Mouse (Mus musculus) embryonic facial prominence, embryonic 14.5 days (tissue): Measurements from ENCODE around the gene Selenof. TPM values are rescaled to one million over a fixed set of nuclear protein-coding genes. Genes with fewer than 3 reads are reported as not detected.

Source experiments
- ATAC-seq: fragments of 200-750 bp; cut with Nextera tagmentation; 2 replicates; pipeline ENCODE4 v1.8.0; 2017; ENCODE audit warnings: low read depth, moderate number of reproducible peaks, moderate TSS enrichment
- DNase-seq: peaks from one replicate; pipeline ENCODE4 v3.0.0-alpha.2; 2015; ENCODE audit warnings: low spot score
- H3K27ac ChIP-seq: fragments of 300-500 bp; sonication (generic); replicated peaks from 2 replicates; pipeline ENCODE4 v1.5.1; 2014; ENCODE audit warnings: low read depth, mild to moderate bottlenecking, low read length, moderate library complexity
- H3K27me3 ChIP-seq: fragments of 300-500 bp; sonication (generic); replicated peaks from 2 replicates; pipeline ENCODE4 v1.6.1; 2014; ENCODE audit warnings: low read length; ENCODE audit not compliant: control insufficient read depth, insufficient read depth
- H3K36me3 ChIP-seq: fragments of 300-500 bp; sonication (generic); 2 replicates; pipeline ENCODE4 v1.6.1; 2014; ENCODE audit warnings: low read length, mixed read lengths; ENCODE audit not compliant: control insufficient read depth, insufficient read depth
- H3K4me1 ChIP-seq: fragments of 300-500 bp; sonication (generic); 2 replicates; pipeline ENCODE4 v1.6.1; 2014; ENCODE audit warnings: antibody characterized with exemption, low read length; ENCODE audit not compliant: control insufficient read depth, insufficient read depth
- H3K4me2 ChIP-seq: fragments of 300-500 bp; sonication (generic); 2 replicates; pipeline ENCODE4 v1.6.1; 2014; ENCODE audit warnings: low read depth, mild to moderate bottlenecking, low read length, moderate library complexity, mixed read lengths
- H3K4me3 ChIP-seq: fragments of 300-500 bp; sonication (generic); 2 replicates; pipeline ENCODE4 v1.5.1; 2014; ENCODE audit warnings: low read depth, mild to moderate bottlenecking, low read length
- H3K9ac ChIP-seq: fragments of 300-500 bp; sonication (generic); 2 replicates; pipeline ENCODE4 v1.6.1; 2014; ENCODE audit warnings: low read depth, mild to moderate bottlenecking, low read length, moderate library complexity, mixed read lengths
- H3K9me3 ChIP-seq: fragments of 300-500 bp; sonication (generic); 2 replicates; pipeline ENCODE4 v1.6.1; 2016; ENCODE audit warnings: low read length; ENCODE audit not compliant: control insufficient read depth
- WGBS: fragments of 180-500 bp; shearing (Covaris S2); extraction: QIAGEN DNeasy Blood & Tissue Kit; methylation state at CpG from one replicate; pipeline ENCODE4 v1.1.7; 2014; 5-methylcytosine and 5-hydroxymethylcytosine counted together
- polyA plus RNA-seq: library from polyadenylated mRNA; unstranded; fragments of >200 nt; fragmentation: Nextera tagmentation; extraction: Ambion mirVana; gene quantifications from 2 replicates; pipeline ENCODE4 v1.2.1, GENCODE M21; 2014

Gene Selenof
- polyA plus RNA-seq, 1 experiment from 2014 or later: 561 TPM

- Histone ChIP-seq H3K9ac (no peak overlapping the region), H3K4me3 (no peak overlapping the region), H3K27me3 (no peaks in the 10 kb centered on the region), H3K36me3 (no peaks in the 10 kb centered on the region), H3K4me2 (no peak overlapping the region), H3K4me1 (peaks cover 20% of the 10 kb centered on the region), H3K27ac (no peak overlapping the region), H3K9me3 (no peaks in the 10 kb centered on the region)
- WGBS: 77% methylated on average over 7 of the region's 7 CpGs
- DNase-seq: no peak
- ATAC-seq: no peak
These were observed 25.0 kb upstream of the Selenof start for GRCm38 (mm10) chr3:144545152-144545551.

- H3K27ac ChIP-seq: no peak overlapping the region
- H3K4me1 ChIP-seq: peaks cover 20% of the 10 kb centered on the region
- ATAC-seq (no peak), DNase-seq (no peak)
- WGBS: 39% methylated on average over 4 of the region's 4 CpGs
- no peaks in the 10 kb centered on the region for H3K36me3 ChIP-seq
- H3K27me3 ChIP-seq: no peaks in the 10 kb centered on the region
- H3K9ac ChIP-seq: no peak overlapping the region
- H3K4me3 ChIP-seq: no peak overlapping the region
- no peak overlapping the region for H3K4me2 ChIP-seq
- no peaks in the 10 kb centered on the region for H3K9me3 ChIP-seq
These were observed 24.3 kb upstream of the Selenof start for GRCm38 (mm10) chr3:144545832-144546231.

- Histone ChIP-seq H3K27ac (no peak overlapping the region), H3K4me2 (no peak overlapping the region), H3K4me3 (no peak overlapping the region), H3K27me3 (no peaks in the 10 kb centered on the region), H3K9me3 (no peaks in the 10 kb centered on the region), H3K9ac (no peak overlapping the region), H3K36me3 (no peaks in the 10 kb centered on the region), H3K4me1 (peaks cover 21% of the 10 kb centered on the region)
- ATAC-seq (no peak), DNase-seq (no peak)
- WGBS: 44% methylated on average over 4 of the region's 4 CpGs
These were observed 23.6 kb upstream of the Selenof start for GRCm38 (mm10) chr3:144546490-144546889.

GRCm38 (mm10) chr3:144548186-144548845 is 21.8 kb upstream of the Selenof start:
- Histone ChIP-seq H3K4me2 (no peak overlapping the region), H3K27ac (no peak overlapping the region), H3K4me1 (peaks cover 20% of the 10 kb centered on the region), H3K36me3 (no peaks in the 10 kb centered on the region), H3K27me3 (no peaks in the 10 kb centered on the region), H3K9ac (no peak overlapping the region), H3K4me3 (no peak overlapping the region), H3K9me3 (no peaks in the 10 kb centered on the region)
- DNase-seq (no peak), ATAC-seq (no peak)
- 84% methylated on average over 7 of the region's 7 CpGs for WGBS

GRCm38 (mm10) chr3:144550036-144550435 is 20.1 kb upstream of the Selenof start:
- Histone ChIP-seq H3K9me3 (no peaks in the 10 kb centered on the region), H3K4me3 (no peak overlapping the region), H3K27me3 (no peaks in the 10 kb centered on the region), H3K4me2 (no peak overlapping the region), H3K27ac (no peak overlapping the region), H3K9ac (no peak overlapping the region), H3K4me1 (peaks cover 23% of the 10 kb centered on the region), H3K36me3 (no peaks in the 10 kb centered on the region)
- ATAC-seq (no peak), DNase-seq (no peak)
- WGBS: 81% methylated on average over 5 of the region's 5 CpGs

- no peak overlapping the region for H3K27ac ChIP-seq
- WGBS: 88% methylated on average over 5 of the region's 5 CpGs
- no peak overlapping the region for H3K4me3 ChIP-seq
- no peak overlapping the region for H3K9ac ChIP-seq
- no peaks in the 10 kb centered on the region for H3K27me3 ChIP-seq
- H3K36me3 ChIP-seq: no peaks in the 10 kb centered on the region
- ATAC-seq: no peak
- no peak overlapping the region for H3K4me2 ChIP-seq
- no peaks in the 10 kb centered on the region for H3K9me3 ChIP-seq
- peaks cover 19% of the 10 kb centered on the region for H3K4me1 ChIP-seq
- DNase-seq: no peak
These were observed 19.4 kb upstream of the Selenof start for GRCm38 (mm10) chr3:144550659-144551058.

- 51% methylated on average over 4 of the region's 4 CpGs for WGBS
- Histone ChIP-seq H3K4me3 (no peak overlapping the region), H3K27ac (no peak overlapping the region), H3K27me3 (no peaks in the 10 kb centered on the region), H3K4me1 (peaks cover 14% of the 10 kb centered on the region), H3K9me3 (no peaks in the 10 kb centered on the region), H3K9ac (no peak overlapping the region), H3K4me2 (no peak overlapping the region), H3K36me3 (no peaks in the 10 kb centered on the region)
- ATAC-seq (no peak), DNase-seq (no peak)
These were observed 18.7 kb upstream of the Selenof start for GRCm38 (mm10) chr3:144551416-144551815.

GRCm38 (mm10) chr3:144553942-144554341 is 16.2 kb upstream of the Selenof start:
- no peak for ATAC-seq
- no peaks in the 10 kb centered on the region for H3K36me3 ChIP-seq
- H3K4me1 ChIP-seq: peaks cover 35% of the 10 kb centered on the region
- H3K9ac ChIP-seq: no peak overlapping the region
- H3K9me3 ChIP-seq: no peaks in the 10 kb centered on the region
- no peak for DNase-seq
- no peaks in the 10 kb centered on the region for H3K27me3 ChIP-seq
- no peak overlapping the region for H3K27ac ChIP-seq
- H3K4me3 ChIP-seq: no peak overlapping the region
- 76% methylated on average over 7 of the region's 7 CpGs for WGBS
- H3K4me2 ChIP-seq: no peak overlapping the region

- Histone ChIP-seq H3K4me2 (no peak overlapping the region), H3K27me3 (no peaks in the 10 kb centered on the region), H3K9ac (no peak overlapping the region), H3K27ac (no peak overlapping the region), H3K36me3 (no peaks in the 10 kb centered on the region), H3K9me3 (no peaks in the 10 kb centered on the region), H3K4me3 (no peak overlapping the region), H3K4me1 (peaks cover 41% of the 10 kb centered on the region)
- 77% methylated on average over 9 of the region's 9 CpGs for WGBS
- ATAC-seq (no peak), DNase-seq (no peak)
These were observed 15.6 kb upstream of the Selenof start for GRCm38 (mm10) chr3:144554503-144554902.
